Mouse (Mus musculus) neural tube, embryonic 14.5 days (tissue): ENCODE measurements at regions not wholly inside any gene's neighbourhood (a gene's known extent, or its start where the extent isn't known, plus 50 kb on each side); places are given as distances from the start of the nearest gene placed in this dataset.

Source experiments
- ATAC-seq: fragments of 200-750 bp; cut with Nextera tagmentation; 2 replicates; pipeline ENCODE4 v1.8.0; 2017; ENCODE audit warnings: low read depth, mild to moderate bottlenecking, moderate TSS enrichment, moderate library complexity
- H3K27ac ChIP-seq: fragments of 300-500 bp; sonication (generic); 2 replicates; pipeline ENCODE4 v1.5.1; 2014; ENCODE audit warnings: low read depth, mild to moderate bottlenecking, control low read depth, low read length, moderate library complexity, mixed read lengths
- H3K27me3 ChIP-seq: fragments of 300-500 bp; sonication (generic); 2 replicates; pipeline ENCODE4 v1.6.1; 2014; ENCODE audit warnings: low read length; ENCODE audit not compliant: control insufficient read depth, insufficient read depth
- H3K36me3 ChIP-seq: fragments of 300-500 bp; sonication (generic); 2 replicates; pipeline ENCODE4 v1.6.1; 2014; ENCODE audit warnings: low read length, mixed read lengths; ENCODE audit not compliant: control insufficient read depth, insufficient read depth
- H3K4me1 ChIP-seq: fragments of 300-500 bp; sonication (generic); 2 replicates; pipeline ENCODE4 v1.6.1; 2014; ENCODE audit warnings: low read length; ENCODE audit not compliant: control insufficient read depth, insufficient read depth
- H3K4me2 ChIP-seq: fragments of 300-500 bp; sonication (generic); 2 replicates; pipeline ENCODE4 v1.6.1; 2014; ENCODE audit warnings: mild to moderate bottlenecking, low read depth, low read length, control low read depth
- H3K4me3 ChIP-seq: fragments of 300-500 bp; sonication (generic); 2 replicates; pipeline ENCODE4 v1.5.1; 2014; ENCODE audit warnings: low read depth, low read length, control low read depth, mixed read lengths
- H3K9ac ChIP-seq: fragments of 300-500 bp; sonication (generic); replicated peaks from 2 replicates; pipeline ENCODE4 v1.6.1; 2014; ENCODE audit warnings: low read depth, mild to moderate bottlenecking, control low read depth, low read length, mixed read lengths
- H3K9me3 ChIP-seq: fragments of 300-500 bp; sonication (generic); 2 replicates; pipeline ENCODE4 v1.6.1; 2016; ENCODE audit warnings: low read length; ENCODE audit not compliant: control insufficient read depth
- WGBS: fragments of 180-500 bp; shearing (Covaris S2); extraction: QIAGEN DNeasy Blood & Tissue Kit; methylation state at CpG from one replicate; pipeline ENCODE4 v1.1.7; 2014; 5-methylcytosine and 5-hydroxymethylcytosine counted together

DNA sequence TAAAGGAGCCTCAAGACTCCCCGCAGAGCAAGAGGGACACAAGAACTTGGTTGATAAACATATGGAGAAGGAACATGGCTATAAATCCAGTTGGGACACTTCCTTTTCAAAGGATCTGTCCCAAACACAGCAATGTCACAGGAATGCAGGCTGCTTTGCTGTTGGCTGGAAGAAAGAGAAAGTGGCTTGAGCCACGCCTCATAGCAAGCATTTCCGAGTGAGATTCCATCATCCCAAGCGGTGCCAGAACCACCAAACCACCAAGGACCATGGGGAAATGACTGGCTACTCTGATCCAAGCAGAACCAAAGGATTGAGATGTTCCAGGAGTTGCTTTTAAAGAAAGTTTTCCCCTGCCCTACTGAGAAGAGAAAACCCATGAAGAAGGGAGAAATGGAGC lies 314.8 kb downstream of the Sorl1 start:
- no peak overlapping the region for H3K27ac ChIP-seq
- 83% methylated on average over 4 of the region's 4 CpGs for WGBS

DNA sequence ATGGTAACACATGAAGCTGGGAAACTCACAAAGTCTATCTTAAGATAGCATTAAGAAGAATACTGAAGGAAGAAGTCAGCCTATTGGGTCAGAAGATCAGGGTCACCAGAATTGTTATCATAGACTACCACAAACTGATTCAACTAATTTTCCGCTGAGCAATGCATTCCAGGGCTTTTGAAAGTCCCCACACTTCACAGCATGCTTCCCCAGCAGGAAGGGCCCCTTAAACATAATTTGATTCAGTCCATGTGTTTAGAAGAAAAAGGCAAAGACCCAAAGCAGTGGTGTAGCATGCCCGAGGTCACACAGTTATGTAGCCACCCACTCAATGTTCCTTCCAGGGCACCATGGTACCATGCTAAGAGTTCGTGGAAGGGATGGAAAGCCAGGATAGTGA lies 315.3 kb downstream of the Sorl1 start:
- no peak overlapping the region for H3K27ac ChIP-seq
- ATAC-seq = no peak
- H3K4me2 ChIP-seq = no peak overlapping the region
- no peaks in the 10 kb centered on the region for H3K9me3 ChIP-seq
- no peak overlapping the region for H3K9ac ChIP-seq
- no peaks in the 10 kb centered on the region for H3K27me3 ChIP-seq
- WGBS = 51% methylated on average over 3 of the region's 3 CpGs
- peaks cover 7% of the 10 kb centered on the region for H3K4me1 ChIP-seq
- no peak overlapping the region for H3K4me3 ChIP-seq
- no peaks in the 10 kb centered on the region for H3K36me3 ChIP-seq

More for the DNA sequence above, 314.8 kb downstream of the Sorl1 start:
- Histone ChIP-seq H3K27me3 (no peaks in the 10 kb centered on the region), H3K9me3 (no peaks in the 10 kb centered on the region), H3K36me3 (no peaks in the 10 kb centered on the region), H3K9ac (no peak overlapping the region), H3K4me1 (peaks cover 7% of the 10 kb centered on the region), H3K4me3 (no peak overlapping the region), H3K4me2 (no peak overlapping the region)
- ATAC-seq = no peak

DNA sequence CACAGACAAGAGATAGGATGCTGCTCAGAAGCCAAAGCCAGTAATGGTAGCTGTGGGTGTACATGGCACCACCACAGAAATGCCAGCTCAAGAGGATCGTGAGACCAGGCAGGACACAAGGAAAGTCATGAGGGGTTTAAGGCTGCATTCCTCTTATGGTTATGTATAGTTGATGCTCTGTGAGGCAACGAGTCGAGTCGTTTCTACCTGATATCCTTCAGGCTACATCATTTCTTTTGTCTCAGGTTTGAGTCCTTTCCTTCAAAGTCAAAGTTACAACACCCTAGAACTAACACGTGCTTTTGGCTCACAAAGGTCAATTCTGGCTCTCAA lies 317.8 kb downstream of the Sorl1 start:
- WGBS = 86% methylated on average over 5 of the region's 5 CpGs
- H3K27ac ChIP-seq = no peak overlapping the region
- no peaks in the 10 kb centered on the region for H3K9me3 ChIP-seq
- H3K4me2 ChIP-seq = no peak overlapping the region
- no peak overlapping the region for H3K9ac ChIP-seq
- no peak for ATAC-seq
- H3K36me3 ChIP-seq = no peaks in the 10 kb centered on the region
- no peaks in the 10 kb centered on the region for H3K27me3 ChIP-seq
- H3K4me1 ChIP-seq = peaks cover 7% of the 10 kb centered on the region
- no peak overlapping the region for H3K4me3 ChIP-seq

DNA sequence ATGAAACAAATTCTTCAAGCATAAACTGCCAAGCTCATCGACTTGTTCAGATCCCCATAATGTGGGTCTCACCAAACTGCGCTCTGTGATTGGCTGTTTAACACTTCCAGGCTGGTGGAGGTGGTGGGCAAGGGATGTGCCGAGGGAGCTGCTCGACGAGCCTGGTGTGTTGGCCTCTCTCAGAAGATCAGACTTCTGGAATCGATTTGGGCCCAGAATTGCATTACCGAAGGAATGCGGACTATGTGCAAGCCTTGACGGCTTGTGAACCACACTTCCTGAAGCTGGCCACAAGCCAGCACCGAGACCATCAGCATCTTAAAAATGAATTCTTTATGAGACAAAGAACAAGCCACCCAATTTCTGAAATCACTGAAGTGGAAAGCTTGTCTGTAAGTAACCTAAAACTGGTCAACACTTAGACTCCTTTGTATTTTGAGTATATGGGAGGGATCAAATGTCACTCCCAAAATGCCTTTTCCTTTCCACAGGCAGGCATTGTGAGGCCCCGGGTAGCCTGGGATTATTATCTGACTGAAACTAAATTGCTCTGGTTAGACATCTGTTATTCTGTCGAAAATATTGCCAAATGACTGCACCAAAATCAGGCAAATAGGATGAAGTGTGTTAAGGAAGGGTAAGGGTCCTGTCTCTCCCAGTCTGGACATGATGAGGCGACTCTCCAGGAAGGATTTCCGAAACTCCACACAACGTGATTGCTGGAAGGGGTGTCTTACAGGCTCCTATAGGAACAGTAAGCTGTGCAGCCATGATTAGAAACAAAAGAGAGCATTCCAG lies 318.4 kb downstream of the Sorl1 start:
- H3K4me1 ChIP-seq = peaks cover 7% of the 10 kb centered on the region
- H3K9ac ChIP-seq = no peak overlapping the region
- no peak overlapping the region for H3K4me2 ChIP-seq
- H3K9me3 ChIP-seq = no peaks in the 10 kb centered on the region
- H3K27me3 ChIP-seq = no peaks in the 10 kb centered on the region
- 55% methylated on average over 15 of the region's 15 CpGs for WGBS
- ATAC-seq = no peak
- no peaks in the 10 kb centered on the region for H3K36me3 ChIP-seq
- H3K4me3 ChIP-seq = no peak overlapping the region
- H3K27ac ChIP-seq = no peak overlapping the region

DNA sequence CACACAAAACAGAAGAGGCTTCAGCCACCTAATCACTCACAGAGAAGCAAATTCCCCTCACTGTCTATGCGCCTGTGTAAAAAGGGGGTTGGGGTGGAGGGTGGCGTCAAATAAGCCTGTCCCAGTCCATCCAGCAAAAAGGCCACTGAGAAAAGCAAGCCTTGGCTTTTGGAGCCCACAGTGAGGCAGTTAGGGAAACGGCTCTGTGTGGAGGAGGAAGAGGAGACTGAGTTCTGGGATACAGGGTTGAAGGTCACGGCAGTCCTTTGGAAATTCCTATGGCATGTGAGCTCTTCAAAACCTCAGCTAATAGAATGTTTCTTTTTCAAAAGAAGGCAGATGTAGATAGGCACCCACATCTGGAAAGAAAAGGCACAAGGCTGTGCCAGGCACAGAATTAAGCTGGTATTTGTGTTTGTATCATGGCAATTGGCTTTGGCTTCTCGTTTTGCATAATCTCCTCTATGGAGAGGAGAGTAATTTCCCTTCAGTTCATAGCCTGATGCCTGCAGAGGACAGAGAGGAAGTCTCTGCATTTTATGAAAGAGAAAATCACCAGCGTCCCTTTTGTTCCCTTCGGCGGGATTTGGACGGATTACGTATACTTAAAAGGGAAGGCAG lies 319.3 kb downstream of the Sorl1 start:
- Histone ChIP-seq H3K9me3 (no peaks in the 10 kb centered on the region), H3K4me2 (no peak overlapping the region), H3K4me1 (peaks cover 7% of the 10 kb centered on the region), H3K36me3 (no peaks in the 10 kb centered on the region), H3K4me3 (no peak overlapping the region), H3K9ac (no peak overlapping the region), H3K27me3 (no peaks in the 10 kb centered on the region), H3K27ac (peak overlapping the region; percentile 23; the same call in 1 of the 2 replicates)
- no peak for ATAC-seq
- WGBS = 24% methylated on average over 10 of the region's 10 CpGs

DNA sequence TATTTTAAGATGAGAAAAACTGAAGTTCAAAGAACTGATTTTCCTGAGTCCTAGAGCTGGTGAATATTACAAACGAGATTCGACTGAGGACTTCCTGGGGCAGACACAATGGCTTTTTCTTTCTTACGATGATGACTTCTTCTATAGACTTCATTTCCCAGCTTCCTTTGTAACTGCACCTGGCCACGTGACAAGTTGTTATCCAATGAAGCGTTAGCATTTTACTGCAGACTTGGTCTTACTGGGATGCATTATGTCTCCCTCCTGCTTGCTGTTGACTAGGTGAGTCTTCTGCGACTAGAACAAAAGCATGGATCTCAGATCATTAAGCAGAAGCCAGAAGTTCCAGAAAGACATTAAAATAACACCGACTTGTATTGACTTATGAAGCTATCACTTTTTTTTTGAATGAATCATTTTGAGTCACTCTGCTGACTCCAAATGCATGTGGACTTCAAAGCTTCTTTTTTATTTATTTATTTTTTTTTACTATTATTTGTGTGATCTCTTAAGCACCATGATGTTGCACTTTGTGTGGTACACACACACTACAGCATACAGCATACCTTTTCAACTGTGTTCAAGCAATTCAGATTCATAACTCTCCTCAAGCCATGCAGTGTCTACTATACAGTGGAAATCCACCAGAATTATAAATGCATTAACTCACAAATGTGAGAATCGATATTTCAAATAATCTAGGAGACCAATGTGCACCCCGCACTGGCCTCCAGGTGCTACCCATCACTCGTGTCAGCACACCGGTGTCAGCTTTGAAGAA lies 320.2 kb downstream of the Sorl1 start:
- no peak overlapping the region for H3K4me2 ChIP-seq
- no peak overlapping the region for H3K9ac ChIP-seq
- no peaks in the 10 kb centered on the region for H3K9me3 ChIP-seq
- no peaks in the 10 kb centered on the region for H3K27me3 ChIP-seq
- peaks cover 7% of the 10 kb centered on the region for H3K4me1 ChIP-seq
- WGBS = 68% methylated on average over 11 of the region's 11 CpGs
- no peak overlapping the region for H3K27ac ChIP-seq
- no peaks in the 10 kb centered on the region for H3K36me3 ChIP-seq
- peak; percentile 60; the same call in 1 of the 2 replicates for ATAC-seq
- no peak overlapping the region for H3K4me3 ChIP-seq

DNA sequence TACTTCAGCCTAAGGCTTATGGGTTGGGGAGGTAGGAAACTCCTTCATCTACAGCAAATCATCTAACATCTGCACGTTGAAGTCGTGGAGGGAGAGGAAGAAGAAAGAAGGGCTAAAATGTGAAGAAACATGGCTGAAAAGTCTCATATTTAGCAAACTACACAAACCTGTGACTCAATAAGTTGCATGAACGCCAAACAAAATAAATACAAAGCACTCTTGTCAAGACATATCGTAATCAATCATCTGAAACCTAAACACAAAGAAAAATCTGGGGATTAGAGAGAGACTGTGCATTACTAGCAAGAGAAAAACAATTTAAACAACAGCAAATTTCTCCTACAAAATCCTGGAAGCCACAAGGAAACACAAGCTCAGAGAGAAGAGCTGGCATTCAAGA lies 322.7 kb downstream of the Sorl1 start:
- H3K27me3 ChIP-seq = no peaks in the 10 kb centered on the region
- 87% methylated on average over 4 of the region's 4 CpGs for WGBS

DNA sequence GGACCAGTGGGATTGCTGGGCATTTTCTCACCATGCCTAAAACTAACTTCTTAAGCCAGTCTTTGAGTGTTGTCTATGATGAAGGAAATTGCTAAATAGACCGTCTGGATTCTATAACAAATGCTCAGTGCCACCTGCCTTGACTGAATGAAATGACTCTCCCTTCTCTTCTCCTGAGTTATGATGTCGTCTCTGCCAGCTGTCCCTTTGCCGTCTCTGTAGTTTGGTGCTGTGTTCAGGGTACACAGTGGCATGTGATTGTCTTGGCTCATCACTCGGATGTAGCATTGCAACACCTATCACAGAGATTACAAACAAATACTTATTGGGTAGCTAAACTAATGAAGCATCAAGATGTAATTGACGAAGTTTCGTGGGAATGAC lies 331.3 kb downstream of the Sorl1 start:
- Histone ChIP-seq H3K4me1 (no peaks in the 10 kb centered on the region), H3K36me3 (no peaks in the 10 kb centered on the region), H3K27ac (no peak overlapping the region), H3K9ac (no peak overlapping the region), H3K9me3 (no peaks in the 10 kb centered on the region), H3K27me3 (no peaks in the 10 kb centered on the region), H3K4me3 (no peak overlapping the region), H3K4me2 (no peak overlapping the region)
- WGBS = 58% methylated on average over 6 of the region's 6 CpGs
- ATAC-seq = no peak

More for the DNA sequence above, 322.7 kb downstream of the Sorl1 start:
- H3K4me2 ChIP-seq = no peak overlapping the region
- no peak for ATAC-seq
- no peak overlapping the region for H3K27ac ChIP-seq
- no peaks in the 10 kb centered on the region for H3K9me3 ChIP-seq
- H3K4me1 ChIP-seq = peaks cover 7% of the 10 kb centered on the region; the same call in 1 of the 2 replicates
- H3K9ac ChIP-seq = no peak overlapping the region
- H3K4me3 ChIP-seq = no peak overlapping the region
- no peaks in the 10 kb centered on the region for H3K36me3 ChIP-seq
